Mouse (Mus musculus) heart, adult 2 months (tissue): ENCODE measurements around the gene Pradc1.

Experiments
- EP300 ChIP-seq: fragments of 200-500 bp; IDR thresholded peaks from 2 replicates; pipeline ENCODE4 v1.6.1; 2011; ENCODE audit warnings: low read depth, low read length, control low read depth; ENCODE audit not compliant: insufficient read depth
- POLR2A ChIP-seq: fragments of 200-500 bp; IDR thresholded peaks from 2 replicates; pipeline ENCODE4 v1.6.1; 2011; ENCODE audit warnings: mild to moderate bottlenecking, low read depth, low read length, control low read depth; ENCODE audit not compliant: insufficient read depth

- no peak for TF ChIP-seq EP300
- TF ChIP-seq POLR2A: no peak
Observed at GRCm38 (mm10) chr6:85452816-85453215, 1.0 kb upstream of the Pradc1 start.
